Mouse (Mus musculus) adrenal gland, adult 10 weeks (tissue): ENCODE results near the gene Prima1. TPM values are rescaled to one million over a fixed set of nuclear protein-coding genes. Genes with fewer than 3 reads are reported as not detected.

ENCODE experiments used
- polyA plus RNA-seq: library from polyadenylated mRNA; stranded (reverse); fragments of 350-450 nt; fragmentation: Illumina TruSeq; extraction: RNeasy Lipid Tissue Mini Kit (QIAGEN cat#74804); gene quantifications from one replicate; pipeline ENCODE4 v1.2.3, GENCODE M21; 2014; ENCODE audit warnings: low read depth, low replicate concordance

The Prima1 gene
- polyA plus RNA-seq: not detected

GRCm38 (mm10) chr12:103242083-103242581, at the start of gene Prima1:
Gene Prima1, minus strand, starts transcription at chr12:103242150.

Other genes starting within 250 kb of the Prima1 start
- not detected for gene Fam181a, start 68.8 kb upstream of the Prima1 start, polyA plus RNA-seq
- gene Asb2, start 113.9 kb upstream of the Prima1 start, polyA plus RNA-seq: not detected
- gene Otub2, start 146.5 kb upstream of the Prima1 start, polyA plus RNA-seq: 1.7 TPM
- gene 9330161L09Rik, start 165.7 kb upstream of the Prima1 start, polyA plus RNA-seq: not detected
- gene Ddx24, start 183.7 kb upstream of the Prima1 start, polyA plus RNA-seq: 33.2 TPM
- gene Ifi27, start 192.1 kb upstream of the Prima1 start, polyA plus RNA-seq: 276 TPM
- 37.8 TPM for gene Ifi27l2a, start 201.5 kb upstream of the Prima1 start, polyA plus RNA-seq
- not detected for gene Ifi27l2b, start 215.1 kb upstream of the Prima1 start, polyA plus RNA-seq